Mouse (Mus musculus) forebrain, embryonic 10.5 days (tissue): ENCODE measurements around the gene Lsm14a. TPM values are rescaled to one million over a fixed set of nuclear protein-coding genes. Genes with fewer than 3 reads are reported as not detected.

Experiments
- DNase-seq: peaks from one replicate; pipeline ENCODE4 v3.0.0-alpha.2; 2017; ENCODE audit warnings: low spot score; ENCODE audit errors: extremely low spot score
- H3K27ac ChIP-seq: fragments of 300-500 bp; sonication (generic); 2 replicates; pipeline ENCODE4 v1.5.1; 2016; ENCODE audit warnings: mild to moderate bottlenecking
- H3K27me3 ChIP-seq: fragments of 300-500 bp; sonication (generic); 2 replicates; pipeline ENCODE4 v1.6.1; 2016; ENCODE audit warnings: mild to moderate bottlenecking; ENCODE audit not compliant: poor library complexity, severe bottlenecking
- H3K36me3 ChIP-seq: fragments of 300-500 bp; sonication (generic); replicated peaks from 2 replicates; pipeline ENCODE4 v1.6.1; 2016; ENCODE audit warnings: mild to moderate bottlenecking, moderate library complexity
- H3K4me1 ChIP-seq: fragments of 300-500 bp; sonication (generic); 2 replicates; pipeline ENCODE4 v1.6.1; 2016
- H3K4me3 ChIP-seq: fragments of 300-500 bp; sonication (generic); 2 replicates; pipeline ENCODE4 v1.5.1; 2016; ENCODE audit warnings: mild to moderate bottlenecking, moderate library complexity
- H3K9me3 ChIP-seq: fragments of 300-500 bp; sonication (generic); 2 replicates; pipeline ENCODE4 v1.6.1; 2016; ENCODE audit warnings: mild to moderate bottlenecking, moderate library complexity
- WGBS: fragments of 180-500 bp; shearing (Covaris S2); methylation state at CpG from one replicate; pipeline ENCODE4 v1.1.7; 2016; 5-methylcytosine and 5-hydroxymethylcytosine counted together
- polyA plus RNA-seq: library from polyadenylated mRNA; unstranded; fragments of >200 nt; fragmentation: Nextera tagmentation; extraction: Ambion mirVana; gene quantifications from 2 replicates; pipeline ENCODE4 v1.2.1, GENCODE M21; 2016

The Lsm14a gene
- polyA plus RNA-seq, 1 experiment from 2014 or later, result 105 TPM

DNA sequence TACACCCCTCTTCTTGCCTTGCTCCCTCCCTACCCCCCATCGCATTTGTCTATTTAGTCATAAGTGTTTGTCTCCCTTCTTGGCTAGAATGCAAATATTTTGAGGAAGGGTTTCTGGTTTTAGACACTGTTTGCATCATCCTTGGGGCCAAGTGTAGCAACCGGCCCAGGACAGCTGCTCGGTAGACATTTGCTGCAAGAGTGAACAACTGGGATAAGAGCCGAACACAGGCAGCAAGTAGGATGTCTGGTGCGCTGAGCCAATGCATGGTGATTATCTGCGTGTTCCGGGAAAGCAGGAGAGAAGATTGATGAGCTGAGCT lies 2.3 kb downstream of the Lsm14a start:
- DNase-seq, result no peak
- Histone ChIP-seq H3K36me3 (0 out of 2 replicates have a peak, but pooled peaks cover 11% of the 10 kb centered on the region), H3K27ac (peak overlapping the region; percentile 99; the same call in 1 of the 2 replicates), H3K9me3 (no peaks in the 10 kb centered on the region), H3K27me3 (no peaks in the 10 kb centered on the region), H3K4me1 (peaks cover 32% of the 10 kb centered on the region), H3K4me3 (peak overlapping the region; percentile 98; the same call in 1 of the 2 replicates)
- 87% methylated on average over 7 of the region's 7 CpGs for WGBS

GRCm38 (mm10) chr7:34390111-34390833 lies 2.8 kb downstream of the Lsm14a start:
- peak overlapping the region; percentile 98 for H3K4me3 ChIP-seq
- DNase-seq, result no peak
- WGBS, result 15% methylated on average over 18 of the region's 18 CpGs
- H3K27me3 ChIP-seq, result no peaks in the 10 kb centered on the region
- H3K4me1 ChIP-seq, result peaks cover 37% of the 10 kb centered on the region
- 0 out of 2 replicates have a peak, but pooled peaks cover 11% of the 10 kb centered on the region for H3K36me3 ChIP-seq
- peak overlapping the region; percentile 99 for H3K27ac ChIP-seq
- no peaks in the 10 kb centered on the region for H3K9me3 ChIP-seq

DNA sequence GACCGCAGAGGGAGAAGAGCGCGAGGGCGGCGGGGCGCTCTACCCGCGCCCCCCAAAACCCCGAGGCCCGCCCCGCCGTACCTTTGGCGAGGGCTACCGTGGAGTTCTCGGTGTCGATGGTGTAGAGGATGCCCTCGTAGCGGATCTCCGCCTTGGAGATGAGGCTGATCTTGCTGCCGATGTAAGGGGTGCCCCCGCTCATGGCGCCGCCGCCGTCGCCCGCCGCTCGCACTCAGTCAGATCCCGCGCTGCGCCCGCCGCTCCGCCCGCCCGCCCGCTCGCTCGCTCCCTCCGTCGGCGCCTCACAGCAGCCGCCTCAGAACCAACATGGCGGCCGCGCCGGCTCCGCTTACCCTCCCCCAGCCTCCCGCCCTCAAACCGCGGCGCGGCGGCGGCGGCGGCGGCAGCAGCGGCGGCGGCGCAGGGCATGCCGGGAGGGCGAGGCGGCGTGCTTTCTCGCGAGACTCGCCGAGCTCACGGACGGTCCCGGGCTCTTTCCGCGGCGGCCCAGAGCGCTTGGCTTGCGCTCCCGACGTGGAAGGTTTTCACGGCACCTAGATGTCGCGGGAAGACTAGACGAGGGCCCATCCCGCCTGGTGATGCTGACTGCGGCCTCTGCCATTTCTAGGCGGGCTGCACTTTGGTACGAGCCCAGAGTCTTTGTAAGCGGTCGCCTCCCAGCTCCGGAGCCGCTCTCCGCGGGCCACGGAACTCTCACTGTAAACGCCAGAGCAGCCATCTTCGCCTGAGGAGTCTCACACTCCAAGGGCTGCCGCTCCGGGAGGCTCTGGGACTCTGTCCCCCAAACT lies 3.6 kb downstream of the Lsm14a start:
- WGBS, result under 1% methylated on average over 96 of the region's 100 CpGs
- Histone ChIP-seq H3K27me3 (no peaks in the 10 kb centered on the region), H3K4me3 (peak overlapping the region; percentile 98), H3K36me3 (peaks cover 14% of the 10 kb centered on the region; the same call in 1 of the 2 replicates), H3K9me3 (no peaks in the 10 kb centered on the region), H3K27ac (peak overlapping the region; percentile 99), H3K4me1 (peaks cover 38% of the 10 kb centered on the region)
- peak; percentile 91 for DNase-seq

DNA sequence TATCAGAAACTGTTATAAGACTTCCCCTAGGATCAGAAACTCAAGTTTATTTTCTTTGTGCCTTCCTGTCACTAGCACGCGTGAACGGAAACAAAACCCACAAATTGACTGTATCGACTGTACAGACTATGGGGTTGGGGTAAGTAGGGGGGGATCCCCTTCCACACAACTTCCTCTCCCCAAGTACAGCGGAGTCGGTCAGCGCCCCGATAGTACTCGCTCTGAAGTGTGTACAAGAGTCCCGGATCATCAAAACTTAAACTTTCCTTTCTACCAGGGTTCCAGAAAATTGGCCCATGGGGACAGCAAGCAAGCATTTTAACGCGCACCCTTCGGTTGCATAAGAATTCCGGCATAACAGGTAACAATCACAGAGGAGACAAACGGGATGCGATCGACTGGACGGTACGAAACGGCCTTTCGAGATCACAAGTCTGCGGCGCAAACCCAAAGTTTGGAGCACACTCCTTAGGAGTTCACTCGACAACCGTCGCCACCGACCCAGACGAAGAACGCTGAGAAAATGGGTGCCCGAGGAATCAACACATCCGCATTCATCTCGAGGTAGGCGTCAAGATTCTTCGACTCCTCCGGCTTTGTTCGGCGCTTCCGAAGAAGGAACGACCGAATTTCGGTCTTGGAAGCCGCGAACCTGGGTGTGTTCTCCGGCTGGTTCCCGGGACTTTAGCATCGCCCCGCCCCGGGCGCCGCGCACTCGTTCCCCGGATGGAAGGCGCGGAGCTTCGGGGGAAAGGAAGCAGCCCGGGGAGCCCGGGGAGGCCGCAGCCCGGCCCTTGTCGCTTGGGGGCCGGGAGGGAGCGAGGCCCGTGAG lies 4.5 kb downstream of the Lsm14a start:
- H3K9me3 ChIP-seq, result no peaks in the 10 kb centered on the region
- no peaks in the 10 kb centered on the region for H3K27me3 ChIP-seq
- peak; percentile 45 for DNase-seq
- peak overlapping the region; percentile 98 for H3K4me3 ChIP-seq
- H3K4me1 ChIP-seq, result peaks cover 41% of the 10 kb centered on the region
- under 1% methylated on average over 64 of the region's 64 CpGs for WGBS
- peaks cover 21% of the 10 kb centered on the region for H3K36me3 ChIP-seq
- peak overlapping the region; percentile 99 for H3K27ac ChIP-seq

GRCm38 (mm10) chr7:34387784-34388444 lies 5.2 kb downstream of the Lsm14a start:
- 12% methylated on average over 5 of the region's 5 CpGs for WGBS
- Histone ChIP-seq H3K27me3 (no peaks in the 10 kb centered on the region), H3K36me3 (peaks cover 23% of the 10 kb centered on the region), H3K4me1 (peaks cover 44% of the 10 kb centered on the region), H3K4me3 (peak overlapping the region; percentile 98), H3K9me3 (no peaks in the 10 kb centered on the region), H3K27ac (peak overlapping the region; percentile 99)
- DNase-seq, result no peak

DNA sequence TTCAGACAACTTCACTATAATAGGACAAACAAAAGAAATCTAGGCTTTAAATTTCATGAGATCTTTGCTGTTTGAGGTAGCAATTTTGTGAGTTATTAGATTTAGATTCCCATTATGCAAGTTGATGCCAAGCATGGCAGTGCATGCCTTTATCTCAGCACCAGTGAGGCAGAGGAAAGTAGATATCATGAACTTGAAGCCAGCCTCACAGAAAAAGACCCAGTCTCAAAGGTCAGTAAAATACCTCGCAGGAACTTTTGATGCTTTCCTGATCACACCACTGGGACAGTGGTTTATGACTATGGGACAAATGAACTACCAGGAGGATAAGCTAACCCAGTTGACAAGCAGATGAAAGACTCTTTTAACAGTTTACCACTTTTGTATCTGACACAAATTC lies 10.3 kb downstream of the Lsm14a start:
- Histone ChIP-seq H3K4me3 (no peak overlapping the region), H3K36me3 (peaks cover 27% of the 10 kb centered on the region), H3K27me3 (no peaks in the 10 kb centered on the region), H3K9me3 (no peaks in the 10 kb centered on the region), H3K4me1 (peaks cover 30% of the 10 kb centered on the region), H3K27ac (no peak overlapping the region)
- 91% methylated on average over 1 of the region's 1 CpGs for WGBS
- DNase-seq, result no peak

DNA sequence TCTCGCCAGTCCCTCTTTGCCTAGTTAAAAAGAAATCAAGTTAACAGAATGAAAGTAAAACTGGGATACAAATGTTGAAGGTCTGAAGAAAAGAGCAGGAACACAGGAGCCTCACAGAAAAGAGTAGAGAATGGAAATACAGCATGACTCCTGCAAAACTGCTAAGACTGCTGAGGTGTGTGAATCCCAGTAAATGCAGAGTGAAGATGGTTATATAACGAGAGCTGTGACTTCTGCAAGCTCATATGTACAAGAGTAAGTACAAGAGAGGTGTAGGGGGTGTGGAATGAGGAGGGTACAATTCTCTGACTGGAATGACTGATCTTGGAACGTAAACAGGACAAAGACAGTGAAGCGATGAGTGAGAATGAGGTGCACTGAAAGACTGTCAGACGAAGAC lies 11.4 kb downstream of the Lsm14a start:
- Histone ChIP-seq H3K9me3 (no peaks in the 10 kb centered on the region), H3K4me3 (no peak overlapping the region), H3K4me1 (peaks cover 19% of the 10 kb centered on the region), H3K27ac (no peak overlapping the region), H3K36me3 (peaks cover 25% of the 10 kb centered on the region), H3K27me3 (no peaks in the 10 kb centered on the region)
- no peak for DNase-seq
- WGBS, result 91% methylated on average over 5 of the region's 5 CpGs

GRCm38 (mm10) chr7:34380311-34380710 lies 12.8 kb downstream of the Lsm14a start:
- Histone ChIP-seq H3K9me3 (no peaks in the 10 kb centered on the region), H3K36me3 (peaks cover 25% of the 10 kb centered on the region), H3K27me3 (no peaks in the 10 kb centered on the region), H3K27ac (no peak overlapping the region), H3K4me3 (no peak overlapping the region), H3K4me1 (peaks cover 7% of the 10 kb centered on the region; the same call in 1 of the 2 replicates)
- 95% methylated on average over 3 of the region's 3 CpGs for WGBS
- DNase-seq, result no peak

- DNase-seq, result no peak
- H3K9me3 ChIP-seq, result no peaks in the 10 kb centered on the region
- no peaks in the 10 kb centered on the region for H3K27me3 ChIP-seq
- 73% methylated on average over 1 of the region's 1 CpGs for WGBS
- H3K4me3 ChIP-seq, result no peak overlapping the region
- H3K4me1 ChIP-seq, result 0 out of 2 replicates have a peak, but pooled peaks cover 5% of the 10 kb centered on the region
- H3K36me3 ChIP-seq, result peaks cover 71% of the 10 kb centered on the region
- H3K27ac ChIP-seq, result no peak overlapping the region
Observed at GRCm38 (mm10) chr7:34373906-34374305, 19.2 kb downstream of the Lsm14a start.

DNA sequence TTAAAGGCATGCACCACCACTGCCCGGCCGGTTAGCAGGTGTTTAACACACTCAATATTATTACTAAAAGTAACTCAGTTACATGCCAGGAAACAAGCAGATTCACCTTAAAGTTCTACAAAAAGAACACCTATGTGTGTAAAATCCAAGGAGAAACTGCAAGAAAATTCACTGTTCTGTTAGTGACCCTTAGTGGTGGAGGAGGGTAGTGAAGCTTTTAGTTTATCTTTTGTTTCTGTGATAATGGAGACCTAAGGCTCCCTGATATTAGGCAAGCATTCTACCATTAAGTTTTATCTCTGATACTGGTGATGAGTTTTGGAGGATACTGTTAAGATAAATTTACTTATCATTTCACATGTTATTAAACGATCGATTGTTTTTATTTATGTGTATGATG lies 37.5 kb downstream of the Lsm14a start:
- WGBS, result 95% methylated on average over 4 of the region's 4 CpGs
- Histone ChIP-seq H3K9me3 (no peaks in the 10 kb centered on the region), H3K27ac (no peak overlapping the region), H3K4me3 (no peak overlapping the region), H3K27me3 (no peaks in the 10 kb centered on the region), H3K36me3 (peaks cover 90% of the 10 kb centered on the region), H3K4me1 (no peaks in the 10 kb centered on the region)
- no peak for DNase-seq

DNA sequence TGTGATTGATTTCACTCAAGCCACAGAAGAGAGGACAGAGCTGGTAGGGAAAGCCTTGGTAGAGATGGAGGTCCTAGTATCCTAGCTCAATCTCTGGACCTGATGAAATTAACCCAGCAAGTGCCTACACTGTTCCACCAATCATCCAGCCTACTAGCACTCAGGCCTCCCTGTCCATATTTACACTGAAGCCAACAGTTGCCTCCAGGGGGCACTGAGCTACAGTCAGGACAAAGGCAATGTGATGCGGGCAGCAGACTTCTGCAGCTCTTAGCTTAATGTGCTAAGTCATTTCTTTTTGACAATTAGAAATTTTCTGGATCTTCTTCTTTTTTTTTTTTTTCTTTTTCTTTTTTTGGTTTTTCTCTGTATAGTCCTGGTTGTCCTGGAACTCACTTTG lies 41.1 kb downstream of the Lsm14a start:
- Histone ChIP-seq H3K4me1 (no peaks in the 10 kb centered on the region), H3K27me3 (no peaks in the 10 kb centered on the region), H3K27ac (no peak overlapping the region), H3K36me3 (peaks cover 98% of the 10 kb centered on the region), H3K4me3 (no peak overlapping the region), H3K9me3 (no peaks in the 10 kb centered on the region)
- no peak for DNase-seq
- 95% methylated on average over 1 of the region's 1 CpGs for WGBS

GRCm38 (mm10) chr7:34350166-34350565 lies 42.9 kb downstream of the Lsm14a start:
- Histone ChIP-seq H3K4me1 (no peaks in the 10 kb centered on the region), H3K9me3 (no peaks in the 10 kb centered on the region), H3K27me3 (no peaks in the 10 kb centered on the region), H3K4me3 (no peak overlapping the region), H3K27ac (no peak overlapping the region), H3K36me3 (peaks cover 100% of the 10 kb centered on the region)
- WGBS, result 95% methylated on average over 5 of the region's 5 CpGs
- DNase-seq, result no peak
